Mouse (Mus musculus): ENCODE measurements at regions not wholly inside any gene's neighbourhood (a gene's known extent, or its start where the extent isn't known, plus 50 kb on each side); places are given as distances from the start of the nearest gene placed in this dataset.
"Not testable (repeated sequence)": the region's sequence is repeated elsewhere in the genome, so short reads cannot be mapped to it uniquely, and the experiment has no call there.

GRCm38 (mm10) chr8:90058631-90059166, 289.4 kb downstream of the Tox3 start:
- DNase-seq (ENCODE audit: low spot score in 2 of 2) = no peak

- DNase-seq (ENCODE audit: low spot score in 2 of 2) = no peak
Observed at GRCm38 (mm10) chr8:90056331-90056730, 291.8 kb downstream of the Tox3 start.

GRCm38 (mm10) chr8:90046779-90047178, 301.4 kb downstream of the Tox3 start:
- DNase-seq (ENCODE audit: low spot score in 2 of 2) = no peak

GRCm38 (mm10) chr8:90036436-90036835, 311.7 kb downstream of the Tox3 start:
- no peak for DNase-seq (ENCODE audit: low spot score in 2 of 2)

- DNase-seq (ENCODE audit: low spot score in 2 of 2) = no peak
Observed at GRCm38 (mm10) chr8:90032572-90032971, 315.6 kb downstream of the Tox3 start.

GRCm38 (mm10) chr8:90031220-90031619, 316.9 kb downstream of the Tox3 start:
- no peak for DNase-seq (ENCODE audit: low spot score in 2 of 2)

GRCm38 (mm10) chr8:90017958-90018357, 330.2 kb downstream of the Tox3 start:
- not testable (repeated sequence) for DNase-seq (ENCODE audit: low spot score in 2 of 2)

GRCm38 (mm10) chr8:90013755-90014154, 334.4 kb downstream of the Tox3 start:
- no peak for DNase-seq (ENCODE audit: low spot score in 2 of 2)

GRCm38 (mm10) chr8:90011682-90012409, 336.3 kb downstream of the Tox3 start:
- peak in 1 of 2 experiments; percentile 7 for DNase-seq (ENCODE audit: low spot score in 2 of 2)

GRCm38 (mm10) chr8:90009431-90009830, 338.7 kb downstream of the Tox3 start:
- no peak for DNase-seq (ENCODE audit: low spot score in 2 of 2)

- DNase-seq (ENCODE audit: low spot score in 2 of 2) = peak; percentile 69 to 74
Observed at GRCm38 (mm10) chr8:90000899-90001640, 347.1 kb downstream of the Tox3 start.

- DNase-seq (ENCODE audit: low spot score in 2 of 2) = no peak
Observed at GRCm38 (mm10) chr8:89993743-89994142, 354.4 kb downstream of the Tox3 start.

GRCm38 (mm10) chr8:89983859-89984258, 364.3 kb downstream of the Tox3 start:
- DNase-seq (ENCODE audit: low spot score in 2 of 2) = no peak

GRCm38 (mm10) chr8:89982551-89982950, 365.6 kb downstream of the Tox3 start:
- DNase-seq (ENCODE audit: low spot score in 2 of 2) = no peak

GRCm38 (mm10) chr8:89981320-89981719, 366.8 kb downstream of the Tox3 start:
- no peak for DNase-seq (ENCODE audit: low spot score in 2 of 2)

- no peak for DNase-seq (ENCODE audit: low spot score in 2 of 2)
Observed at GRCm38 (mm10) chr8:89980441-89980840, 367.7 kb downstream of the Tox3 start.

GRCm38 (mm10) chr8:89962799-89963198, 385.3 kb downstream of the Tox3 start:
- no peak for DNase-seq (ENCODE audit: low spot score in 2 of 2)

- no peak for DNase-seq (ENCODE audit: low spot score in 2 of 2)
Observed at GRCm38 (mm10) chr8:89957486-89957885, 390.7 kb downstream of the Tox3 start.

- DNase-seq (ENCODE audit: low spot score in 2 of 2) = no peak
Observed at GRCm38 (mm10) chr8:89956482-89957020, 391.6 kb downstream of the Tox3 start.

- DNase-seq (ENCODE audit: low spot score in 2 of 2) = no peak
Observed at GRCm38 (mm10) chr8:89938836-89939235, 409.3 kb downstream of the Tox3 start.

- DNase-seq (ENCODE audit: low spot score in 2 of 2) = no peak
Observed at GRCm38 (mm10) chr8:89934521-89934920, 413.6 kb downstream of the Tox3 start.

- DNase-seq (ENCODE audit: low spot score in 2 of 2) = no peak
Observed at GRCm38 (mm10) chr8:89926666-89927232, 421.4 kb downstream of the Tox3 start.
